Mouse (Mus musculus): Measurements from ENCODE around the gene Rbm15b.

The Rbm15b gene

GRCm38 (mm10) chr9:106886828-106887702, at the start of gene Rbm15b:
TSS of gene Rbm15b (minus strand) at chr9:106887428.
- peak; percentile 97 to 98 for DNase-seq (ENCODE audit: low spot score in 2 of 2)

DNA sequence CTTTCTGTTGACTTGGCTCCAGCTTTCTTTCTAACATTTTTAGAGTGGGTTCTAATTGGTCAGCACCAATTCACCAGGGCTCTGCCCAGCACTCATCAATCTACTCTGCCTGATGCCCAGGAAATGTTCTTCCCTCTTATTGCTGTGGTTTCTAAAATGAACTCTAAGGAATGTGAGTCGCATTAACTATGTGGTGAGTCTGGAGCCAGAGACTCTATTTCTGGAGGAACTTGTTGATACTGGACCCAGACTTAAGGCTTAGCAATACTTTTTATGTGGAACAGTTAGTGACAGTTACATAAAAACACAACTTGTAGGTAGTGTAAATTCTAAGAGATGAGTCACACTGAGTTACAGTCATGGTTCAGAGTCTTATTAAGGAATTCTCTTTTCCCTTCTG, 47.8 kb upstream of the Rbm15b start:
- peak; percentile 27 to 38 for DNase-seq (ENCODE audit: low spot score in 2 of 2)

- DNase-seq (ENCODE audit: low spot score in 2 of 2), result no peak
These were observed 27.6 kb upstream of the Rbm15b start for GRCm38 (mm10) chr9:106914878-106915277.

DNA sequence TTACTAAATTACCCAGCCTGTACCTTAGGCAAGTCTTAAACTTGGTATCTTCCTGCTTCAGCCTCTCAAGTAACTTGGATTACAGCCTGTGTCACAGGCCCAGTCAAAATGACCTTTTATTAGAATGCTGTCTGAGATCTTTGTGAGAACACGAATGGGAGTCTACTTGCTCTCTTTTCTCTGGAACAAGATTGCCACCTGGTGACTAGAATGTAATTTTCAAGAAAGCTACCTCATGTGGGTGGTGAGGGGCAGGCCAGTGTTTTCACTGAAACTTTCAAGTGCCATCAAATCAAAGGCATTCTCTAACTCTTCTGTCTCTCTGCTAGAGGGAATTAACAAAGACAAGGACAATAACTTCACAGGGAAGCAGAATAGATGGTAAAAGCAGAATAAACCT, 26.5 kb upstream of the Rbm15b start:
- no peak for DNase-seq (ENCODE audit: low spot score in 2 of 2)

GRCm38 (mm10) chr9:106911624-106912023, 24.4 kb upstream of the Rbm15b start:
- DNase-seq (ENCODE audit: low spot score in 2 of 2), result no peak

GRCm38 (mm10) chr9:106908715-106909114, 21.5 kb upstream of the Rbm15b start:
- no peak for DNase-seq (ENCODE audit: low spot score in 2 of 2)

GRCm38 (mm10) chr9:106908174-106908573, 20.9 kb upstream of the Rbm15b start:
- DNase-seq (ENCODE audit: low spot score in 2 of 2), result no peak

- DNase-seq (ENCODE audit: low spot score in 2 of 2), result no peak
These were observed 19.4 kb upstream of the Rbm15b start for GRCm38 (mm10) chr9:106906597-106906996.

GRCm38 (mm10) chr9:106903791-106904134, 16.5 kb upstream of the Rbm15b start:
- DNase-seq (ENCODE audit: low spot score in 2 of 2), result no peak

DNA sequence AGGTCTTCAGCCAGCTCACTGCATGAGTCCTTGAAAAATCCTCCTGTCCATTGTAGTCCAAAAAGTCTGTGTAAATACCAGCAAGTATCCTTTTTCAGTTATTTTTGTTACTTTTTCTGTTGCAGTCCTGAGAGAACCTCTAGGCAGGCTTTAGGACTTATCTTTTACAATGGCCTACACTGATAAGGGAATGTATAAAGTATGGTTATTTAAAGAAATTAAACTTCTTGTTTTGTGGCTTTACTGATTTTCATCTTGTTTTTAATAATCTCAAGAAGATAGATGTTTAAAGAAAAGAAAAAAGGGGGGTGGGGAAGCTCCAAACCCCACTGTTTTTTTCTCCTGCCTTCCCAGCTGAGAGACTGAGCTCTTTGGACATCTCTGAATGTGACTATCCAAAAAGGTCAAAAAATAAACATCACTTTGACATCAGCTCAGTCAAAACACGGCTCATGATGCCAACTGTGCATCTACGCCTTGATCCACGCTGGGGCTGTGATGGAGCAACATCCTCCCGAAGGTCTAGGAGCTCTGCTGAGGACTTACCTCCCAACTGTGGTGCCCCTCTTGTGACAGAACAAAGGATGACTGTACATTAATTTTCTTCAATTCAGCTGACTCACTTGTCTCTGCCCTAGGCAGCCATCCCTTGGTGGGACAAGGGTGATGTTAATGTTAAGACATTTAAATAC, 16.0 kb upstream of the Rbm15b start:
- DNase-seq (ENCODE audit: low spot score in 2 of 2), result no peak

GRCm38 (mm10) chr9:106901596-106901995, 14.4 kb upstream of the Rbm15b start:
- DNase-seq (ENCODE audit: low spot score in 2 of 2), result no peak

- no peak for DNase-seq (ENCODE audit: low spot score in 2 of 2)
These were observed 11.7 kb upstream of the Rbm15b start for GRCm38 (mm10) chr9:106898901-106899300.

DNA sequence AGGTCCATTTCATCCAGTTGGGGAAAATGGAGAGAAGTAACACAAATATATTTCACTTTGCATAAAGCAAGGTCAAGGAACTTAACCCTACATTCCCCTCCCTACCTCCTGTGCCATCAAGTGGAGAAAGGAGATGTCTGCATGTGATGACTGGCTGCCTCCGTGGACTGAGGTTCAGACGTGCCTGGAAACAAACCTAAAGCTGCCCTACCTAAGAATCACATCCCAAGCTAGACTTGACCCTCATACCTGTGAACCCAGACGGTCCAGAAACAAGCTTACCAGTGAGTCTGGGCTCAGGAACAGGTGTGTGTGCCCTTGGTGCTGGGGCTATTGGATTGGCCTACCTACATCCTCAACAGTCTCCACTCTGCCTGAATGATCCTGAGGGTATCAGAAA, 6.1 kb upstream of the Rbm15b start:
- no peak for DNase-seq (ENCODE audit: low spot score in 2 of 2)

DNA sequence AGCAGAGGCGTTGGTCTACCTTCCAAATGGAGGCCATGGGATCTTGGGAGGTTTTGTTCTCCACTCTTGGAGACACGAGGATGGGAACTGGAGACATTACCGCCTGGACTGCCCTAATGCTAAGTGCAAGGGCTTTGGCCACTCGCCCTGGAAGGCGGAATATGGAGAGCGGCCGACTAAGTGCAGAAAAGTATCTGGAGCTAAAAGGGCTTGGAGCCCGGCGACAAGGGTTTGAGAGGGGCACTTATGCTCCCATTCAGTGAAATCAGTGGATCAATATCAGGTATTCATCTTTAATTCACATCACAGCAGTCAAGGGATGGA, 5.3 kb upstream of the Rbm15b start:
- no peak for DNase-seq (ENCODE audit: low spot score in 2 of 2)

- peak; percentile 99 for DNase-seq (ENCODE audit: low spot score in 2 of 2)
These were observed 4.8 kb upstream of the Rbm15b start, which contains the start of gene Manf for GRCm38 (mm10) chr9:106891829-106892551. TSS of gene Manf (minus strand) at chr9:106891979.

DNA sequence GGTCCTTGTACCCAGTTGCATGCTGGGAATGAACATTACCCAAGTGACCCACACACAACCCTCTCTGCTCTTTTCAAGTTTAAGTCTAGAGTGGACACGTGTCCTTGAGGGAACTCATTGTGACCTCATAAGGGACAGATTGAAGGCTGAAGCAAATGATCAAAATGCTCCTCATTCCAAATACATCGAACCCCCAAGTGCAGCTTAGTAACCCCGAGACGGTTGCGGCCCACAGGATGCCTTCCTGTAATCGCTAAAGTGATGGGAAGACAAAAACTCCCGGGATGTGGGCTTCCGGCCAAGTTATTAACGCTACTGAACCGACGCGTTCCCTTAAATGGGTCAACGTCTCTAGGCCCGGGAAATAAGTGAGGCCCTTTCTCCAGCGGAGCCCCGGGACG, 4.1 kb upstream of the Rbm15b start:
- no peak for DNase-seq (ENCODE audit: low spot score in 2 of 2)

DNA sequence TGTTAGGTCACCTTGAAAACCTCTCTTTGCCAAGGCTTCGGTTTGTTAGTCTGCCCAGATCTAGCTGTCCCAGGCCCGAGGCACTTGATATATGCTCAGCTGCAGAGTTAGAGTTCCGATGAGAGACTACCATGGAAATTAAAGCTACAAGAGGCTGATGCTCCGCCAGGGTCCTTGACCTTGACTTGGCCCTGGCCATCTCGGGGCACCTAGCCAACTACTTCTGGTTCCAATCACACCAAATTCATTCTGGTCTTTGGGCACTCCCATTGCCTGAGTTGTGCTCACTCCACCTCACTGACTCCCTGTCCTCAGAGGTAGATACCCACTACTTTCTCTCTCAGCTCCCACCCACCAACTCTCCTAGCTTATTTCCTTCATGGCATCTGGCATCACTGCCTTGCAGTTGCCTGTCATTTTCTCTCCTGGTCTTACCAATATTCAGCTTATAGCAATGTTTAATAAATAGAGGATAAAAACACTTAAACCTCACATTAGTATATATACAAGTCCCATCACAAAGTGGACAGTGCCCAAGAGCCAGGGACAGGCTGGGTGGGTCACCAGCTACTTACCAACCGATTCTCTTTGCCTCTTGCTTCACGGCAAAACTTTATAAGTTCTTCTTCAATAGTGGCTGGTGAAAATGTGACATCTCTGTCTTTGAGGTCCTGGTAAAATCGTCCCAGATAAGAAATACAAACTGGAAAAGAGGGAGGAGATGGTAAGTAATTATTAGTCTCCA, 3.4 kb upstream of the Rbm15b start:
- DNase-seq (ENCODE audit: low spot score in 2 of 2), result no peak

DNA sequence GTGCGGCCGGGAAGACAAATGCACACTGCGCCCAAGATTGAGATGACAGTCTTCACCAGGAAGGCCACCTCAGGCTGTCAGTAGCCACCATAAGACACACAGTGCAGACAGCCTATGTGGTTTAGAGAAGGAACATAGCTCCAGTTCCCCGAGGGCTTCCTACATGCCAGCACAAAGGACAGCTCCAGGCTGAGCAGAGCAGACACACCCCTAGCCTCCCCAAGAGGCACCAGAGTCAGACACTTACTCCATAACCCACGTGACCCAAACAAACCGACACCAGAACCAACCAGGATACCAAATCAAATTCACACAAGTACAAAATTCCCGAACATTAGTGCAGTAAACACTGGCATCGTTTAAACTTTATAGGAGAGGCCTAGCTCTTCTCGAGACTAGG, 2.1 kb upstream of the Rbm15b start:
- no peak for DNase-seq (ENCODE audit: low spot score in 2 of 2)

- DNase-seq (ENCODE audit: low spot score in 2 of 2), result no peak
These were observed 1.1 kb upstream of the Rbm15b start for GRCm38 (mm10) chr9:106888346-106888745.

- peak in 1 of 2 experiments; percentile 57 for DNase-seq (ENCODE audit: low spot score in 2 of 2)
These were observed 1.1 kb downstream of the Rbm15b start for GRCm38 (mm10) chr9:106885901-106886731.
